Mouse (Mus musculus) MEL (cell line): ENCODE results near the gene Gm49711. TPM values are rescaled to one million over a fixed set of nuclear protein-coding genes. Genes with fewer than 3 reads are reported as not detected.

ENCODE experiments used
- DNase-seq: peaks from one replicate; pipeline ENCODE4 v3.0.0; 2011; ENCODE audit warnings: low read depth, low spot score
- H3K27ac ChIP-seq: 2 replicates; pipeline ENCODE4 v1.5.1; 2012; ENCODE audit warnings: low read depth, mild to moderate bottlenecking, control low read depth, low read length, moderate library complexity; ENCODE audit not compliant: control insufficient read depth
- H3K27me3 ChIP-seq, 2 experiments: fragments of 150-350 bp in 1 of 2; sonication (generic) in 1 of 2; 2 replicates each; pipeline ENCODE4 v1.6.1; 2012; ENCODE audit warnings: low read length in 2 of 2, mild to moderate bottlenecking in 2 of 2, improper control_type of control experiment in 1 of 2, moderate library complexity in 1 of 2; ENCODE audit not compliant: insufficient read depth in 2 of 2, control insufficient read depth in 1 of 2
- H3K36me3 ChIP-seq, 2 experiments: 2 replicates each; pipeline ENCODE4 v1.6.1; 2012 to 2014; ENCODE audit warnings: low read length in 2 of 2, improper control_type of control experiment in 1 of 2, inconsistent platforms in 1 of 2, mild to moderate bottlenecking in 1 of 2; ENCODE audit not compliant: insufficient read depth in 2 of 2, control insufficient read depth in 1 of 2
- H3K4me1 ChIP-seq, 2 experiments: fragments of 150-350 bp in 1 of 2; sonication (generic) in 1 of 2; 2 replicates each; pipeline ENCODE4 v1.6.1; 2012; ENCODE audit warnings: low read length in 2 of 2, improper control_type of control experiment in 1 of 2, mild to moderate bottlenecking in 1 of 2; ENCODE audit not compliant: insufficient read depth in 2 of 2, control insufficient read depth in 1 of 2
- H3K4me3 ChIP-seq, 2 experiments: fragments of 150-350 bp in 1 of 2; sonication (generic) in 1 of 2; 2 replicates each; pipeline ENCODE4 v1.5.1; 2012; ENCODE audit warnings: low read depth in 2 of 2, low read length in 2 of 2, mild to moderate bottlenecking in 2 of 2, moderate library complexity in 2 of 2, control low read depth in 1 of 2, improper control_type of control experiment in 1 of 2; ENCODE audit not compliant: control insufficient read depth in 1 of 2, insufficient read depth in 1 of 2
- H3K79me2 ChIP-seq: 2 replicates; pipeline ENCODE4 v1.6.1; 2012; ENCODE audit warnings: mild to moderate bottlenecking, low read length, moderate library complexity; ENCODE audit not compliant: control insufficient read depth, poor library complexity, insufficient read depth
- H3K9ac ChIP-seq: 2 replicates; pipeline ENCODE4 v1.6.1; 2012; ENCODE audit warnings: low read depth, mild to moderate bottlenecking, control low read depth, low read length, moderate library complexity; ENCODE audit not compliant: control insufficient read depth, poor library complexity, severe bottlenecking
- H3K9me3 ChIP-seq: fragments of 150-350 bp; sonication (generic); replicated peaks from 2 replicates; pipeline ENCODE4 v1.6.1; 2012; ENCODE audit warnings: mild to moderate bottlenecking, low read length, improper control_type of control experiment, moderate library complexity; ENCODE audit not compliant: insufficient read depth
- BHLHE40 ChIP-seq: IDR thresholded peaks from 2 replicates; pipeline ENCODE4 v1.6.1; 2012; ENCODE audit warnings: low read depth, mild to moderate bottlenecking, inconsistent platforms, low read length, improper control_type of control experiment, borderline replicate concordance
- CHD1 ChIP-seq: IDR thresholded peaks from 2 replicates; pipeline ENCODE4 v1.6.1; 2012; ENCODE audit warnings: low read depth, mild to moderate bottlenecking, inconsistent platforms, low read length, improper control_type of control experiment
- CHD2 ChIP-seq: IDR thresholded peaks from 2 replicates; pipeline ENCODE4 v1.6.1; 2011; ENCODE audit warnings: low read length, improper control_type of control experiment
- CTCF ChIP-seq, 3 experiments: IDR thresholded peaks in 2 of 3; conservative IDR thresholded peaks in 1 of 3; 2 replicates each; pipeline ENCODE4 v1.5.1; 2011 to 2012; ENCODE audit warnings: low read length in 3 of 3, low read depth in 2 of 3, mild to moderate bottlenecking in 2 of 3, improper control_type of control experiment in 1 of 3, inconsistent platforms in 1 of 3, mixed read lengths in 1 of 3, moderate library complexity in 1 of 3; ENCODE audit not compliant: control insufficient read depth in 1 of 3, insufficient read depth in 1 of 3, poor library complexity in 1 of 3, severe bottlenecking in 1 of 3
- E2F4 ChIP-seq: IDR thresholded peaks from 2 replicates; pipeline ENCODE4 v1.6.1; 2011; ENCODE audit warnings: low read depth, low read length, improper control_type of control experiment, borderline replicate concordance
- ELF1 ChIP-seq: IDR thresholded peaks from 2 replicates; pipeline ENCODE4 v1.6.1; 2014; ENCODE audit warnings: low read depth, mild to moderate bottlenecking, inconsistent platforms, low read length, improper control_type of control experiment, moderate library complexity
- EP300 ChIP-seq, 2 experiments: IDR thresholded peaks; 2 replicates each; pipeline ENCODE4 v1.6.1; 2011; ENCODE audit warnings: improper control_type of control experiment in 2 of 2, low read length in 2 of 2, low read depth in 1 of 2, mild to moderate bottlenecking in 1 of 2
- ETS1 ChIP-seq: IDR thresholded peaks from 2 replicates; pipeline ENCODE4 v1.6.1; 2012; ENCODE audit warnings: low read depth, mild to moderate bottlenecking, inconsistent platforms, low read length, improper control_type of control experiment, moderate library complexity
- GABPA ChIP-seq: IDR thresholded peaks from 2 replicates; pipeline ENCODE4 v1.6.1; 2012; ENCODE audit warnings: low read depth, mild to moderate bottlenecking, inconsistent platforms, low read length, improper control_type of control experiment, moderate library complexity
- HCFC1 ChIP-seq: IDR thresholded peaks from 2 replicates; pipeline ENCODE4 v1.6.1; 2012; ENCODE audit warnings: low read depth, mild to moderate bottlenecking, inconsistent platforms, low read length, improper control_type of control experiment, moderate library complexity
- KAT2A ChIP-seq: conservative IDR thresholded peaks from 2 replicates; pipeline ENCODE4 v1.6.1; 2012; ENCODE audit warnings: low read depth, low read length, improper control_type of control experiment, inconsistent platforms
- MAFK ChIP-seq: IDR thresholded peaks from 2 replicates; pipeline ENCODE4 v1.6.1; 2011; ENCODE audit warnings: low read depth, mild to moderate bottlenecking, low read length, improper control_type of control experiment, borderline replicate concordance
- MAX ChIP-seq: IDR thresholded peaks from 2 replicates; pipeline ENCODE4 v1.6.1; 2011; ENCODE audit warnings: low read length, improper control_type of control experiment
- MAZ ChIP-seq: IDR thresholded peaks from 2 replicates; pipeline ENCODE4 v1.6.1; 2012; ENCODE audit warnings: low read depth, mild to moderate bottlenecking, inconsistent platforms, low read length, improper control_type of control experiment
- MEF2A ChIP-seq: IDR thresholded peaks from 2 replicates; pipeline ENCODE4 v1.6.1; 2014; ENCODE audit warnings: low read depth, mild to moderate bottlenecking, inconsistent platforms, low read length, improper control_type of control experiment; ENCODE audit not compliant: poor library complexity, insufficient replicate concordance, severe bottlenecking; ENCODE audit errors: extremely low read depth
- MXI1 ChIP-seq: IDR thresholded peaks from 2 replicates; pipeline ENCODE4 v1.6.1; 2011; ENCODE audit warnings: mild to moderate bottlenecking, low read depth, low read length, improper control_type of control experiment
- MYB ChIP-seq: IDR thresholded peaks from 2 replicates; pipeline ENCODE4 v1.6.1; 2011; ENCODE audit warnings: mild to moderate bottlenecking, low read depth, low read length, improper control_type of control experiment
- MYC ChIP-seq: IDR thresholded peaks from 2 replicates; pipeline ENCODE4 v1.6.1; 2011; ENCODE audit warnings: low read depth, mild to moderate bottlenecking, low read length, improper control_type of control experiment, moderate library complexity
- NELFE ChIP-seq: IDR thresholded peaks from 2 replicates; pipeline ENCODE4 v1.6.1; 2011; ENCODE audit warnings: low read depth, low read length, improper control_type of control experiment
- NRF1 ChIP-seq: IDR thresholded peaks from 2 replicates; pipeline ENCODE4 v1.6.1; 2014; ENCODE audit warnings: low read depth, mild to moderate bottlenecking, inconsistent platforms, low read length, improper control_type of control experiment, moderate library complexity; ENCODE audit not compliant: poor library complexity, insufficient read depth, severe bottlenecking
- POLR2A ChIP-seq, 2 experiments: IDR thresholded peaks; 2 replicates each; pipeline ENCODE4 v1.6.1; 2011 to 2012; ENCODE audit warnings: low read length in 2 of 2, mild to moderate bottlenecking in 2 of 2, control low read depth in 1 of 2, improper control_type of control experiment in 1 of 2, low read depth in 1 of 2, moderate library complexity in 1 of 2; ENCODE audit not compliant: control insufficient read depth in 1 of 2, insufficient read depth in 1 of 2, poor library complexity in 1 of 2
- POLR2AphosphoS2 ChIP-seq: IDR thresholded peaks from 2 replicates; pipeline ENCODE4 v1.6.1; 2011; ENCODE audit warnings: low read length, improper control_type of control experiment
- POLR2AphosphoS5 ChIP-seq: IDR thresholded peaks from 2 replicates; pipeline ENCODE4 v1.6.1; 2012; ENCODE audit warnings: low read depth, borderline replicate concordance, mild to moderate bottlenecking, inconsistent platforms, low read length, moderate library complexity, mixed read lengths
- RAD21 ChIP-seq: IDR thresholded peaks from 2 replicates; pipeline ENCODE4 v1.6.1; 2011; ENCODE audit warnings: mild to moderate bottlenecking, low read depth, low read length, improper control_type of control experiment
- RCOR1 ChIP-seq: IDR thresholded peaks from 2 replicates; pipeline ENCODE4 v1.6.1; 2012; ENCODE audit warnings: low read depth, mild to moderate bottlenecking, inconsistent platforms, low read length, improper control_type of control experiment
- SIN3A ChIP-seq: IDR thresholded peaks from 2 replicates; pipeline ENCODE4 v1.6.1; 2012; ENCODE audit warnings: low read length, improper control_type of control experiment, inconsistent platforms
- SMC3 ChIP-seq: IDR thresholded peaks from 2 replicates; pipeline ENCODE4 v1.6.1; 2011; ENCODE audit warnings: low read depth, low read length, improper control_type of control experiment
- TAL1 ChIP-seq: IDR thresholded peaks from 2 replicates; pipeline ENCODE4 v1.6.1; 2012; ENCODE audit warnings: mild to moderate bottlenecking, inconsistent platforms, low read length, moderate library complexity, mixed read lengths
- TBP ChIP-seq: IDR thresholded peaks from 2 replicates; pipeline ENCODE4 v1.8.0; 2011; ENCODE audit warnings: low read depth, low read length, improper control_type of control experiment
- TCF12 ChIP-seq: IDR thresholded peaks from 2 replicates; pipeline ENCODE4 v1.6.1; 2014; ENCODE audit warnings: low read depth, mild to moderate bottlenecking, inconsistent platforms, low read length, improper control_type of control experiment, moderate library complexity
- USF2 ChIP-seq, 2 experiments: IDR thresholded peaks; 2 replicates each; pipeline ENCODE4 v1.6.1; 2011 to 2012; ENCODE audit warnings: improper control_type of control experiment in 2 of 2, low read length in 2 of 2, borderline replicate concordance in 1 of 2, inconsistent platforms in 1 of 2, low read depth in 1 of 2, mild to moderate bottlenecking in 1 of 2; ENCODE audit not compliant: insufficient read depth in 1 of 2
- ZC3H11A ChIP-seq: IDR thresholded peaks from 2 replicates; pipeline ENCODE4 v1.6.1; 2012; ENCODE audit warnings: low read depth, mild to moderate bottlenecking, inconsistent platforms, low read length, improper control_type of control experiment
- ZKSCAN1 ChIP-seq: IDR thresholded peaks from 2 replicates; pipeline ENCODE4 v1.6.1; 2012; ENCODE audit warnings: low read depth, mild to moderate bottlenecking, inconsistent platforms, low read length, improper control_type of control experiment, moderate library complexity
- ZMIZ1 ChIP-seq: IDR thresholded peaks from 2 replicates; pipeline ENCODE4 v1.6.1; 2012; ENCODE audit warnings: low read depth, mild to moderate bottlenecking, inconsistent platforms, low read length, improper control_type of control experiment, moderate library complexity
- ZNF384 ChIP-seq: IDR thresholded peaks from 2 replicates; pipeline ENCODE4 v1.6.1; 2012; ENCODE audit warnings: low read depth, mild to moderate bottlenecking, inconsistent platforms, low read length, improper control_type of control experiment
- polyA plus RNA-seq, 2 experiments: library from polyadenylated mRNA; stranded (reverse) in 1 of 2; unstranded in 1 of 2; fragments of >175 nt in 1 of 2; fragments of >200 nt in 1 of 2; gene quantifications; 2 replicates each; pipeline versions ENCODE4 v1.2.1 to v1.2.4; 2012; ENCODE audit warnings: low replicate concordance in 2 of 2, low read depth in 1 of 2; ENCODE audit not compliant: insufficient read length in 2 of 2, insufficient read depth in 1 of 2, missing spikeins in 1 of 2
- total RNA-seq: library from RNA; depleted of rRNA; stranded (reverse); fragments of 300-350 nt; gene quantifications from 2 replicates; pipeline ENCODE4 v1.2.3, GENCODE M21; 2012; rRNA removed

Gene Gm49711
- total RNA-seq (not detected in 2 replicates), polyA plus RNA-seq (not detected)

- DNase-seq = peak; percentile 91
- peak within 1 kb of the TSS; percentile 93 for H3K9ac ChIP-seq
- H3K27ac ChIP-seq = peak within 1 kb of the TSS; percentile 52
- H3K27me3 ChIP-seq = no peaks in the 10 kb centered on the region; a peak in 1 of 4 replicates
- no peaks in the 10 kb centered on the region for H3K9me3 ChIP-seq
- peaks cover 3 to 4% of the 10 kb centered on the region in 2 experiments; a peak in 3 of 4 replicates for H3K4me1 ChIP-seq
- H3K79me2 ChIP-seq = peaks cover 22% of the 10 kb centered on the region
- peak within 1 kb of the TSS; percentile 93 to 100 for H3K4me3 ChIP-seq
- H3K36me3 ChIP-seq = peaks cover 5 to 9% of the 10 kb centered on the region in 2 experiments
- TF ChIP-seq NRF1 (peak; percentile 66), ELF1 (peak; percentile 33; the same call in 1 of the 2 replicates), TAL1 (no peak), POLR2A (IDR thresholded peaks at IDR 0.05; ENCODE audit: control insufficient read depth in 1 of 2, insufficient read depth in 1 of 2, low read depth in 1 of 2, low read length in 2 of 2, poor library complexity in 1 of 2) (peak; percentile 81 to 91), ZKSCAN1 (no peak), EP300 (IDR thresholded peaks at IDR 0.05; ENCODE audit: low read depth in 1 of 2, low read length in 2 of 2) (no peak), CHD1 (no peak), RCOR1 (no peak), E2F4 (no peak), POLR2AphosphoS5 (no peak), ZNF384 (no peak), SMC3 (no peak), USF2 (IDR thresholded peaks at IDR 0.05; ENCODE audit: borderline replicate concordance in 1 of 2, insufficient read depth in 1 of 2, low read depth in 1 of 2, low read length in 2 of 2) (no peak), TCF12 (peak; percentile 57), KAT2A (no peak), GABPA (no peak), MYC (no peak), ETS1 (no peak), CHD2 (no peak), MEF2A (no peak), SIN3A (peak; percentile 58), MAFK (no peak), RAD21 (no peak), MYB (no peak), HCFC1 (peak; percentile 53), ZMIZ1 (peak; percentile 96), TBP (peak; percentile 88), MAZ (no peak; the same call in 1 of the 2 replicates), POLR2AphosphoS2 (peak; percentile 75; the same call in 1 of the 2 replicates), MXI1 (peak; percentile 75; the same call in 1 of the 2 replicates), ZC3H11A (no peak), MAX (peak; percentile 18; the same call in 1 of the 2 replicates), NELFE (peak; percentile 86), BHLHE40 (no peak), CTCF (IDR thresholded peaks at IDR 0.05 in 2 of 3, conservative IDR thresholded peaks at IDR 0.05 in 1 of 3; ENCODE audit: control insufficient read depth in 1 of 3, insufficient read depth in 1 of 3, low read depth in 2 of 3, low read length in 3 of 3, poor library complexity in 1 of 3, severe bottlenecking in 1 of 3) (peak in 1 of 3 experiments; percentile 20; a peak in 1 of 6 replicates)
Measured at GRCm38 (mm10) chr16:92057852-92058643, at the start of gene Gm49711, which contains the start of the genes Mrps6 and Slc5a3. Gene Gm49711, plus strand, starts transcription at chr16:92058316. Gene Mrps6, plus strand, starts transcription at chr16:92058270. Gene Slc5a3, plus strand, starts transcription at chr16:92058322.
